Mouse (Mus musculus) midbrain, embryonic 16.5 days (tissue): ENCODE results near the gene Atp6v1g3. TPM values are rescaled to one million over a fixed set of nuclear protein-coding genes. Genes with fewer than 3 reads are reported as not detected.

ENCODE experiments used
- ATAC-seq: fragments of 200-750 bp; cut with Nextera tagmentation; 2 replicates; pipeline ENCODE4 v1.8.0; 2017; ENCODE audit warnings: moderate TSS enrichment
- H3K27ac ChIP-seq: fragments of 300-500 bp; sonication (generic); 2 replicates; pipeline ENCODE4 v1.5.1; 2014; ENCODE audit warnings: mild to moderate bottlenecking, low read length, mixed read lengths
- H3K27me3 ChIP-seq: fragments of 300-500 bp; sonication (generic); 2 replicates; pipeline ENCODE4 v1.6.1; 2014; ENCODE audit warnings: low read depth, low read length, mixed read lengths; ENCODE audit not compliant: control insufficient read depth, insufficient read depth
- H3K36me3 ChIP-seq: fragments of 300-500 bp; sonication (generic); 2 replicates; pipeline ENCODE4 v1.6.1; 2014; ENCODE audit warnings: mild to moderate bottlenecking, low read length, moderate library complexity, mixed read lengths; ENCODE audit not compliant: control insufficient read depth, insufficient read depth
- H3K4me1 ChIP-seq: fragments of 300-500 bp; sonication (generic); 2 replicates; pipeline ENCODE4 v1.6.1; 2014; ENCODE audit warnings: mild to moderate bottlenecking, low read length, mixed read lengths; ENCODE audit not compliant: control insufficient read depth, insufficient read depth
- H3K4me2 ChIP-seq: fragments of 300-500 bp; sonication (generic); 2 replicates; pipeline ENCODE4 v1.6.1; 2014; ENCODE audit warnings: mild to moderate bottlenecking, low read length, mixed read lengths
- H3K4me3 ChIP-seq: fragments of 300-500 bp; sonication (generic); 2 replicates; pipeline ENCODE4 v1.5.1; 2014; ENCODE audit warnings: low read depth, mild to moderate bottlenecking, low read length, moderate library complexity, mixed read lengths
- H3K9ac ChIP-seq: fragments of 300-500 bp; sonication (generic); 2 replicates; pipeline ENCODE4 v1.6.1; 2014; ENCODE audit warnings: low read depth, low read length, mixed read lengths
- H3K9me3 ChIP-seq: fragments of 300-500 bp; sonication (generic); replicated peaks from 2 replicates; pipeline ENCODE4 v1.6.1; 2014; ENCODE audit warnings: mild to moderate bottlenecking, low read length, mixed read lengths; ENCODE audit not compliant: control insufficient read depth, poor library complexity, severe bottlenecking
- WGBS: fragments of 180-500 bp; shearing (Covaris S2); extraction: QIAGEN DNeasy Blood & Tissue Kit; methylation state at CpG from one replicate; pipeline ENCODE4 v1.1.7; 2014; 5-methylcytosine and 5-hydroxymethylcytosine counted together
- polyA plus RNA-seq: library from polyadenylated mRNA; unstranded; fragments of >200 nt; fragmentation: Nextera tagmentation; extraction: Ambion mirVana; gene quantifications from 2 replicates; pipeline ENCODE4 v1.2.1, GENCODE M21; 2015

Gene Atp6v1g3
- polyA plus RNA-seq, 1 experiment from 2014 or later = not detected

DNA sequence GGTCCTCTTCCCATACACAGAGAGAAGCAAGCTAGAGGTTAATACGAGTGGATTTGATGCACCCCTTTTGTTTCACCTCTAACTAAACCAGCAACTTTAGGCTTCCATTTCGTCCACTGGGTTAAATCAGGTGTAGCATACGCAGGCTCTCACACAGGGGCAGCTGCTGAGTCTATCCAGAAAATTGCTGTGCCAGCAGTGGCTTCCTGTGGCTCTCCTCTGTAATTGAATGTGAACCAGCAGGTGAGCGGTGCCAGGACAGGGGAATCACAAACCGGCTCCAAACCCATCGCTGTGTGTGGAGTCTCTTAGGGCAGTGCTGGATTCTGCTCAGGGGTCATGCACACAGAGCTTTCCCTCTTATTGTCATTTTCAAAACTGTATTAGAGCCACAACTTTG is 7.6 kb downstream of the Atp6v1g3 start:
- Histone ChIP-seq H3K4me1 (0 out of 2 replicates have a peak, but pooled peaks cover 2% of the 10 kb centered on the region), H3K36me3 (no peaks in the 10 kb centered on the region), H3K27me3 (no peaks in the 10 kb centered on the region), H3K27ac (no peak overlapping the region), H3K4me2 (no peak overlapping the region), H3K9me3 (no peaks in the 10 kb centered on the region), H3K9ac (no peak overlapping the region), H3K4me3 (no peak overlapping the region)
- WGBS = 43% methylated on average over 6 of the region's 6 CpGs
- ATAC-seq = no peak

DNA sequence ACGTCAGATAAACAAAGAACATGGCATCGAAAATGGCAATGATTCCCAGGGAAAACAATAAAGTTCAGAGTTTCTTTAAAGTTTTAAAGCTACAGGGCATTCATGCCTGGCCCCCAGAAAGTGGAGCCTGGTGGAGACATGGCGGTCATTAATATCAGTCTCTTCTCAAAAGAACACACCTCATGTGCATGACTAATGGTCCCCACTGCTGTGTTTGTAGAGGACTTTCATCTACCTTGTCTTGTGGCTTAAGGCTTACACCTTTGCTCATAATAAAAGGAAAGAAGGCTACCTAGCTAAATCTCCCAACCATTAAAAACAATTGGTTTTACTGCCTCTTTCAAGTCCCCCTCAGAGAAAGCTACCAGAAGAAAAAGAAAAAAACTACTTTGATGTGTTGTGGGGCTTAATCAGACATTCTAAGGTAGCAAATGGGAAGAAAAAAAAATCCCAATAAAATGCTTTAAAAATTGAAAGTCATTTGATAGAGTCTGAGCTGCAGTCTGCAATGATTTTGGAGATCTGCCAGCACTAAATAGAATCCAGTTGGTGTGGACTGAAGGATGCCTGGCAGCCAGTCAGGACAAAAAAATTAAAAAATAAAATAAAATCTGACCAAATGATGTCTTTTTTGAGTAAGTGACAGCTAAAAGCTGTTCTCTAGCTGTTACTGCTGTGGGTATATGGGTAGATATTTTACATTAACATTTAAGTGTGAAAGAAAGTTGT is 9.0 kb downstream of the Atp6v1g3 start:
- H3K27me3 ChIP-seq = no peaks in the 10 kb centered on the region
- H3K4me3 ChIP-seq = no peak overlapping the region
- ATAC-seq = no peak
- no peaks in the 10 kb centered on the region for H3K36me3 ChIP-seq
- no peak overlapping the region for H3K4me2 ChIP-seq
- 76% methylated on average over 3 of the region's 3 CpGs for WGBS
- no peak overlapping the region for H3K9ac ChIP-seq
- H3K27ac ChIP-seq = no peak overlapping the region
- H3K9me3 ChIP-seq = no peaks in the 10 kb centered on the region
- 0 out of 2 replicates have a peak, but pooled peaks cover 2% of the 10 kb centered on the region for H3K4me1 ChIP-seq

DNA sequence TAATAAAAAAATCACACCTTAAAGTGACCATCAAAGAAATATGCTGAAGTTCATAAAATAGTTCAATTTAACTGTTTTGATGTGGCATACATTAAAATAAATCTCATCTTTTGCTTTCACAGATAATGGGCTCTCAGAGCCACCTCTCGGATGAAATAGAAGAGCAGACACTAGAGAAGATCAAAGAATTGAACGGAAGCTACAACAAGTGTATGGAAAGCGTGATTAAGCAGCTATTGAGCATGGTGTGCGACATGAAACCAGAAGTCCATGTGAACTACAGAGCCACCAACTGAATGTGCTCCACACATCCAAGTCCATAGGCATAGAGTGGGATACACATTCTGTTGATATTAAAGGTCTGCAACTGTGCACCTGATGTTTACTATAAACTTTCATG is 14.1 kb downstream of the Atp6v1g3 start:
- no peaks in the 10 kb centered on the region for H3K27me3 ChIP-seq
- H3K9ac ChIP-seq = no peak overlapping the region
- H3K4me2 ChIP-seq = no peak overlapping the region
- H3K4me3 ChIP-seq = no peak overlapping the region
- peaks cover 2% of the 10 kb centered on the region; the same call in 1 of the 2 replicates for H3K4me1 ChIP-seq
- no peaks in the 10 kb centered on the region for H3K9me3 ChIP-seq
- ATAC-seq = no peak
- 76% methylated on average over 4 of the region's 4 CpGs for WGBS
- H3K36me3 ChIP-seq = no peaks in the 10 kb centered on the region
- no peak overlapping the region for H3K27ac ChIP-seq

- Histone ChIP-seq H3K27ac (no peak overlapping the region), H3K4me3 (no peak overlapping the region), H3K36me3 (no peaks in the 10 kb centered on the region), H3K4me2 (no peak overlapping the region), H3K4me1 (no peaks in the 10 kb centered on the region; the same call in 1 of the 2 replicates), H3K27me3 (no peaks in the 10 kb centered on the region), H3K9me3 (no peaks in the 10 kb centered on the region), H3K9ac (no peak overlapping the region)
- ATAC-seq = no peak
- WGBS = 67% methylated on average over 1 of the region's 1 CpGs
Observed at GRCm38 (mm10) chr1:138288721-138289120, 15.2 kb downstream of the Atp6v1g3 start.

GRCm38 (mm10) chr1:138289455-138290425 is 16.2 kb downstream of the Atp6v1g3 start:
- WGBS = 52% methylated on average over 7 of the region's 7 CpGs
- H3K27ac ChIP-seq = no peak overlapping the region
- H3K4me1 ChIP-seq = no peaks in the 10 kb centered on the region; the same call in 1 of the 2 replicates
- H3K27me3 ChIP-seq = no peaks in the 10 kb centered on the region
- no peak overlapping the region for H3K9ac ChIP-seq
- no peak overlapping the region for H3K4me2 ChIP-seq
- no peak for ATAC-seq
- no peak overlapping the region for H3K4me3 ChIP-seq
- no peaks in the 10 kb centered on the region for H3K9me3 ChIP-seq
- no peaks in the 10 kb centered on the region for H3K36me3 ChIP-seq

DNA sequence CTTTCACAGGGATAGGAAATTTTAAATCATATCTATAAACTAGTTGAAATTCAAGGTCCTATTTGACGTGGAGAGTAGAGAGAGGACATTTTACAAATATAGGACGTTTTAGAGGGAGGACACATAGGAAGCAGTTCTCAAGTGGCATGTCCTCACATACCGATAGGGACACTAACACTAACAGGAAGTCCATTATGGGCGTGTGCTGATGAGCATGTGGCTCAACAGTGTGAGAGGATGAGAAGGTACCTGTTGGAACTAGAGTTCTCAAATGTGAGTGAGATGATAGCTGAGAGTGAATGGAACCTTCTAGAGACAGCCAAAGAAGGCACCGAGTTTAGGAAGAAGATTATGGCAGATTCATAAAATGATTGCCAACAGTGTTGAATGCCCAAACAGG is 17.9 kb downstream of the Atp6v1g3 start:
- 89% methylated on average over 5 of the region's 5 CpGs for WGBS
- H3K9ac ChIP-seq = no peak overlapping the region
- no peaks in the 10 kb centered on the region for H3K9me3 ChIP-seq
- H3K36me3 ChIP-seq = no peaks in the 10 kb centered on the region
- H3K4me2 ChIP-seq = no peak overlapping the region
- ATAC-seq = no peak
- no peaks in the 10 kb centered on the region; the same call in 1 of the 2 replicates for H3K4me1 ChIP-seq
- H3K27me3 ChIP-seq = no peaks in the 10 kb centered on the region
- H3K27ac ChIP-seq = no peak overlapping the region
- H3K4me3 ChIP-seq = no peak overlapping the region

DNA sequence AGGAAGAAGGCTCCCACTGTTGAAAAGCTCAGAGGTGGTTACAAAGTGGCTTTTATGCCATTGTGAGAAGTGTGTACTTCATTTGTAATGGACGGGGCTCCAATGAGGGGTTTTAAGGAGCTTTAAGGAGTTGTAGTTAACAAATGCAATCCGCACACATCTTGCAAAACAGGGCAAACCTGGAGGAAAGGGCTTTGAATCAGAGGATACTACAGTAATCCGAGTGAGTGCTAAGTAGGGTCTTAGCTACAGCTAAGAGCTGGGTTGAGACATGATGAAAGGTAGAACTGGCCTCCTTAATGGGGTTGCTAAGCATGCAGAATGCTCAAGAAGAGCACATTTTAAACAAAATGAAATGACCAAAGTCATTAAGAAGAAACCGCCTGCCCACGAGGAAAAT is 20.9 kb downstream of the Atp6v1g3 start:
- no peaks in the 10 kb centered on the region for H3K27me3 ChIP-seq
- no peak overlapping the region for H3K9ac ChIP-seq
- H3K27ac ChIP-seq = no peak overlapping the region
- H3K4me2 ChIP-seq = no peak overlapping the region
- H3K9me3 ChIP-seq = no peaks in the 10 kb centered on the region
- no peaks in the 10 kb centered on the region for H3K36me3 ChIP-seq
- H3K4me3 ChIP-seq = no peak overlapping the region
- H3K4me1 ChIP-seq = no peaks in the 10 kb centered on the region; the same call in 1 of the 2 replicates
- 77% methylated on average over 5 of the region's 5 CpGs for WGBS
- no peak for ATAC-seq

DNA sequence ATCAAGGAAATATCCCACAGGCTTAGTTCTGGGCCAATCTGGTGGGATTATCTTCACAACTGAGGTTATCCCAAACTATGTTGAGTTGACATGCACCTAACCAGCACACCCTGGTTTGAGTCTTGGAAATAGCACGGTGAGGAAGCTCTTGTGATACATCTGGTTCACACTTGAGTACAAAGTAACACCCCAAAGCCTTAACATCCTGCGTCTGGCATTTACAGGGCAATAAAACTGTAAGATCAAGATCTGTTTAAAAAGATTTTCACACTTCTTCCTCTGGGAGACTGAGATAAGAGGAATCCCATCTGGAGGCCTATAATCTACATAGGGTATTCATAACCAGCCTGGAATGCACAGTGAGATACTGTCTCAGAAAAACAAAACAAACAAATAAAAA is 24.6 kb downstream of the Atp6v1g3 start:
- ATAC-seq = no peak
- no peak overlapping the region for H3K4me2 ChIP-seq
- no peaks in the 10 kb centered on the region for H3K36me3 ChIP-seq
- H3K4me1 ChIP-seq = no peaks in the 10 kb centered on the region
- H3K27ac ChIP-seq = no peak overlapping the region
- no peaks in the 10 kb centered on the region for H3K9me3 ChIP-seq
- H3K4me3 ChIP-seq = no peak overlapping the region
- 81% methylated on average over 2 of the region's 2 CpGs for WGBS
- no peaks in the 10 kb centered on the region for H3K27me3 ChIP-seq
- H3K9ac ChIP-seq = no peak overlapping the region

DNA sequence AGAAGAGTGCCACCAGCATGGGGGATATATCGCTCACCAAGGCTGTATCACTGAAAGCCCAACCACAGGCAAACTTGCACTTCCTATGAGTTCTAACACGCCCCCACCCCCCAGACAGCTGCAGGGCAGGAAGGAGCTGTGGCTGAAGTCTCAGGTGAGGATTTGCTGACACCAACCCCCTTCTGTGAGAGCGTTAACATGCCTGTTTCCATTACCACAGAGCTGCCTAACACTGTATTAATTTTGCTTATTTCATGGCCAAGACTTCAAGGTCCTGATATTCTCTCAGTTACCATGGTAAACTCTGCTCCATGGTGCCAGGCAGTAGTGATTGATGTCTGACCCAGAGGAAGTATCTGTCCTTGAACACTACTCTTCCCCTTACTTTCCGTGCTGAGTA is 26.0 kb downstream of the Atp6v1g3 start:
- WGBS = 73% methylated on average over 4 of the region's 4 CpGs
- H3K36me3 ChIP-seq = no peaks in the 10 kb centered on the region
- no peak overlapping the region for H3K4me2 ChIP-seq
- no peak overlapping the region for H3K27ac ChIP-seq
- H3K9ac ChIP-seq = no peak overlapping the region
- ATAC-seq = no peak
- no peaks in the 10 kb centered on the region for H3K27me3 ChIP-seq
- no peak overlapping the region for H3K4me3 ChIP-seq
- H3K4me1 ChIP-seq = no peaks in the 10 kb centered on the region
- no peaks in the 10 kb centered on the region for H3K9me3 ChIP-seq
